Comparison of ENCODE assay signal across 22 mouse cellular contexts in the genomic region with DNA sequence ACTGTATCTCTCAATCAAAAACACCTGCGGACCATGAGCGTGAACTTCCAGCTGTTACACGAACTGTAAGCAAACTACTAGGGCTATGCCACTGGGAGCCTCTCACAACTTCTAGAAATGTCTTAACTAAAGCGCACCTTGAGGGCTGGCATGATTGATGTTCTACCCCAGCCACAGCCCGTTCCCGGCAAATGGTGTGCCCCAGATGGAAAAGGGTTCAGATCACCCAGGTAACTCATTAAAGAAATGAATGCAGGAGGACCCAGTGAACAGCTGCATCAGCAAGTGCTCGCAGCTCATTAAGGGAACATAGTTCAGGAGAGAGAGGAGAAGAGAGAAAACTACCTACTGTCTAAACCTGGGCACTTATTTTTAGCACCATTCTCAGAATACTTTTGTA.
DNase-seq lines count a peak whose midpoint lies in the region; ATAC-seq lines count a peak whose summit lies in the region.
"Had no signal": no experiment of that assay in that cellular context is flagged by ENCODE, and none has a peak within 500 bp of the region (broad histone marks: within the 10 kb centered on the region; RNA-seq: fewer than 3 reads in every experiment).

No protein-coding gene starts in this region.

- no peaks in the 10 kb centered on the region for H3K27me3 ChIP-seq in embryonic facial prominence, embryonic 11.5 days (ENCODE audit: control insufficient read depth, insufficient read depth, low read length)
- no peaks in the 10 kb centered on the region for H3K27me3 ChIP-seq in embryonic facial prominence, embryonic 10.5 days (replicated peaks; ENCODE audit: low read depth, poor library complexity, severe bottlenecking)
- no peaks in the 10 kb centered on the region for H3K27me3 ChIP-seq in kidney, embryonic 15.5 days
- H3K27me3 ChIP-seq: embryonic facial prominence, embryonic 13.5 days; forebrain, embryonic 13.5 days; heart, embryonic 12.5 days had no signal

- no peaks in the 10 kb centered on the region for H3K9me3 ChIP-seq in embryonic facial prominence, embryonic 11.5 days (replicated peaks; ENCODE audit: control insufficient read depth, low read length)
- no peaks in the 10 kb centered on the region for H3K9me3 ChIP-seq in embryonic facial prominence, embryonic 10.5 days
- H3K9me3 ChIP-seq in kidney, embryonic 15.5 days (replicated peaks): no peaks in the 10 kb centered on the region
- H3K9me3 ChIP-seq: embryonic facial prominence, embryonic 13.5 days; forebrain, embryonic 13.5 days; hindbrain, embryonic 10.5 days had no signal

- H3K36me3 ChIP-seq in embryonic facial prominence, embryonic 11.5 days (replicated peaks; ENCODE audit: control insufficient read depth, insufficient read depth, low read depth, low read length): no peaks in the 10 kb centered on the region
- H3K36me3 ChIP-seq in embryonic facial prominence, embryonic 10.5 days (replicated peaks): no peaks in the 10 kb centered on the region
- H3K36me3 ChIP-seq in kidney, embryonic 15.5 days: no peaks in the 10 kb centered on the region
- H3K36me3 ChIP-seq: embryonic facial prominence, embryonic 13.5 days; G1E; heart, embryonic 12.5 days; hindbrain, embryonic 10.5 days had no signal

- H3K4me3 ChIP-seq in embryonic facial prominence, embryonic 11.5 days (ENCODE audit: low read depth, low read length): no peak overlapping the region
- H3K4me3 ChIP-seq in embryonic facial prominence, embryonic 10.5 days: no peak overlapping the region
- no peak overlapping the region for H3K4me3 ChIP-seq in kidney, embryonic 15.5 days (replicated peaks)
- H3K4me3 ChIP-seq: embryonic facial prominence, embryonic 13.5 days; forebrain, embryonic 13.5 days; heart, embryonic 12.5 days; hindbrain, embryonic 10.5 days had no signal

- 78% methylated on average over 7 of the region's 7 CpGs for WGBS in embryonic facial prominence, embryonic 11.5 days
- 85% methylated on average over 7 of the region's 7 CpGs for WGBS in embryonic facial prominence, embryonic 10.5 days
- WGBS in kidney, embryonic 15.5 days: 87% methylated on average over 7 of the region's 7 CpGs

- no peaks in the 10 kb centered on the region for H3K4me1 ChIP-seq in embryonic facial prominence, embryonic 11.5 days (ENCODE audit: control insufficient read depth, insufficient read depth, low read length)
- no peaks in the 10 kb centered on the region for H3K4me1 ChIP-seq in embryonic facial prominence, embryonic 10.5 days
- H3K4me1 ChIP-seq in kidney, embryonic 15.5 days: no peaks in the 10 kb centered on the region
- H3K4me1 ChIP-seq: embryonic facial prominence, embryonic 13.5 days; forebrain, embryonic 13.5 days; heart, embryonic 12.5 days; hindbrain, embryonic 10.5 days had no signal

- no peak for ATAC-seq in embryonic facial prominence, embryonic 11.5 days (replicated peaks; ENCODE audit: insufficient number of reproducible peaks, low FRiP score, low TSS enrichment, low read depth)
- ATAC-seq in kidney, embryonic 15.5 days (replicated peaks; ENCODE audit: low FRiP score): peak; percentile 46; the same call in 1 of the 2 replicates
- ATAC-seq: CD4-positive, CD25-positive, alpha-beta regulatory T cell, adult 4 months; forebrain, embryonic 13.5 days; forebrain, postnatal 0 days had no signal

- DNase-seq in embryonic facial prominence, embryonic 11.5 days (ENCODE audit: low spot score): peak; percentile 48
- no peak for DNase-seq in embryonic facial prominence, embryonic 10.5 days (ENCODE audit: low spot score)
- DNase-seq in kidney, postnatal 25 days: peak; percentile 12 to 52
- DNase-seq in spleen, postnatal 36 days (ENCODE audit: low spot score in 2 of 2): no peak
- no peak for DNase-seq in heart, adult 18-20 months
- no peak for DNase-seq in lung, postnatal 4 days
- DNase-seq: adrenal gland, adult 8-10 months; B cell, adult 2 months; cerebellum, adult 11 months; cerebellum, adult 8-10 months; cerebellum, postnatal 14 days; embryo, embryonic 11 days; forebrain, postnatal 0 days; gastrocnemius, postnatal 14 days had no signal

- H3K27ac ChIP-seq in embryonic facial prominence, embryonic 11.5 days (replicated peaks; ENCODE audit: low read depth, low read length): no peak overlapping the region
- no peak overlapping the region for H3K27ac ChIP-seq in embryonic facial prominence, embryonic 10.5 days (replicated peaks)
- no peak overlapping the region for H3K27ac ChIP-seq in kidney, embryonic 15.5 days
- H3K27ac ChIP-seq: embryonic facial prominence, embryonic 13.5 days; forebrain, embryonic 13.5 days; hindbrain, embryonic 10.5 days; hindbrain, embryonic 14.5 days had no signal

- H3K4me2 ChIP-seq in embryonic facial prominence, embryonic 11.5 days (ENCODE audit: low read depth, low read length): no peak overlapping the region
- H3K4me2 ChIP-seq in kidney, embryonic 15.5 days: no peak overlapping the region
- H3K4me2 ChIP-seq: embryonic facial prominence, embryonic 13.5 days; forebrain, embryonic 13.5 days; heart, embryonic 12.5 days; hindbrain, embryonic 14.5 days had no signal

- H3K9ac ChIP-seq in embryonic facial prominence, embryonic 11.5 days (replicated peaks; ENCODE audit: low read length): no peak overlapping the region
- no peak overlapping the region for H3K9ac ChIP-seq in kidney, embryonic 15.5 days
- H3K9ac ChIP-seq: embryonic facial prominence, embryonic 13.5 days; forebrain, embryonic 13.5 days; forebrain, postnatal 0 days; heart, embryonic 12.5 days; hindbrain, embryonic 14.5 days had no signal

Comparison
In these comparisons a context has a peak if more than half of its experiments do, and no peak if none do; other contexts are left out.
1. DNase-seq: peak in embryonic facial prominence, embryonic 11.5 days (single experiment) and kidney, postnatal 25 days (2 of 2); none in embryonic facial prominence, embryonic 10.5 days (single experiment), spleen, postnatal 36 days (0 of 2), heart, adult 18-20 months (0 of 2) and lung, postnatal 4 days (0 of 2).